Mouse (Mus musculus): ENCODE measurements around the gene Nrxn3. TPM values are rescaled to one million over a fixed set of nuclear protein-coding genes. Genes with fewer than 3 reads are reported as not detected.

The Nrxn3 gene
- polyA plus RNA-seq, 1 experiment from 2014 or later, result 79.7 TPM

DNA sequence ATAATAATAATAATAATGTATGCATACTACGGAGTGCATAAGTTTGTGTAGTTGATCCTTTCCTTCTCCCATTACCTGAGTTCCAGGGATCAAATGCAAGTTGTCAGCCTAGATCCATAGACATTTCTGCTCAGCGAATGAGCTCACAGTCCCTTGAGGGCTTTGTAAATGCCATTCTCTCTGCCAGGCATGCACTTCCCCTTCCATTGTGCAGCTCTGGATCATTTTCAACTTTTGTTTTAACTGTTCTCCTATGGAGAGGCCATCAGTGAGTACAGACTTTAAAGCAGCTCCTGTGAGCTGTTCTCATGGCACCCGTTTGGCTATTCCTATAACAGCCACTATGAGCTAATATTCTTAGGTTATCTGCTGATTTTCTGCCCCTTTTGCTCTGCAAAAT lies 536.2 kb downstream of the Nrxn3 start:
- H3K4me3 ChIP-seq, result no peak overlapping the region
- H3K36me3 ChIP-seq (ENCODE audit: poor library complexity, severe bottlenecking), result peaks cover 7% of the 10 kb centered on the region
- no peak overlapping the region for H3K4me2 ChIP-seq
- H3K9ac ChIP-seq, result no peak overlapping the region
- ATAC-seq, result peak; percentile 57; the same call in 1 of the 2 replicates
- H3K9me3 ChIP-seq (replicated peaks), result no peaks in the 10 kb centered on the region
- H3K27me3 ChIP-seq, result no peaks in the 10 kb centered on the region
- H3K27ac ChIP-seq, result peak overlapping the region; percentile 19; the same call in 1 of the 2 replicates
- 65% methylated on average over 3 of the region's 3 CpGs for WGBS
- peaks cover 12% of the 10 kb centered on the region; the same call in 1 of the 2 replicates for H3K4me1 ChIP-seq

DNA sequence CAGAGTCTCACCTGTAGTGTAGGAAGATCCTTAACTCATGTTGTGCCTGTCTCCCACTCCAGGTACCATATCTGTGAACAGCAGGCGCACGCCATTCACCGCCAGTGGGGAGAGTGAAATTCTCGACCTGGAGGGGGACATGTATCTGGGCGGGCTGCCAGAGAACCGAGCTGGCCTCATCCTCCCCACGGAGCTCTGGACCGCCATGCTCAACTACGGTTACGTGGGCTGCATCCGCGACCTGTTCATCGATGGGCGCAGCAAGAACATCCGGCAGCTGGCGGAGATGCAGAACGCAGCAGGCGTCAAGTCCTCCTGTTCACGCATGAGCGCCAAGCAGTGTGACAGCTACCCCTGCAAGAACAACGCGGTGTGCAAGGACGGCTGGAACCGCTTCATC lies 537.4 kb downstream of the Nrxn3 start:
- no peak overlapping the region for H3K27ac ChIP-seq
- no peak for ATAC-seq
- WGBS, result 91% methylated on average over 24 of the region's 24 CpGs
- H3K9ac ChIP-seq, result no peak overlapping the region
- no peaks in the 10 kb centered on the region for H3K9me3 ChIP-seq (replicated peaks)
- peaks cover 7% of the 10 kb centered on the region for H3K36me3 ChIP-seq (ENCODE audit: poor library complexity, severe bottlenecking)
- no peak overlapping the region for H3K4me3 ChIP-seq
- H3K27me3 ChIP-seq, result no peaks in the 10 kb centered on the region
- peaks cover 12% of the 10 kb centered on the region; the same call in 1 of the 2 replicates for H3K4me1 ChIP-seq
- no peak overlapping the region for H3K4me2 ChIP-seq

DNA sequence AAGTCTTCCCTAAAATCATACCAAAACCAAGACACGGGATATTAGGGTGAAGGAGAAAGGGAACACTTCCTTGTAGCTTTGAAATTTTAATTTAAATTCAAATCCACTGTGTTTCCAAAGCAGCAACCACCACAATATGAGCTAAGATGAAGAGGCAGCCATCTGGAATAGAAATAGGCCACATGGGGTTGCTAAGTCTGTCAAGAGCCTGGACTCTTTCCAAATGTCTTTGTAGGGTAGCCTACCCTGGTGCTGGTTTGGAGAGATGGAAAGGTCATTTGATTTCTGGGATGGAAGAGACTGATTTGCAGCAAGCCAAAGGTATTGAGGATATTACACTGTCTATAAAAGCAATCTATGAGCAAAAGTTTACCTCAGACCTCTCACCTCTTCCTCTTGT lies 539.6 kb downstream of the Nrxn3 start:
- 56% methylated on average over 1 of the region's 1 CpGs for WGBS
- no peak for ATAC-seq
- Histone ChIP-seq H3K27me3 (no peaks in the 10 kb centered on the region), H3K4me2 (no peak overlapping the region), H3K27ac (no peak overlapping the region), H3K4me3 (no peak overlapping the region), H3K9me3 (replicated peaks) (no peaks in the 10 kb centered on the region), H3K4me1 (peaks cover 12% of the 10 kb centered on the region; the same call in 1 of the 2 replicates), H3K9ac (no peak overlapping the region), H3K36me3 (ENCODE audit: poor library complexity, severe bottlenecking) (peaks cover 7% of the 10 kb centered on the region)

DNA sequence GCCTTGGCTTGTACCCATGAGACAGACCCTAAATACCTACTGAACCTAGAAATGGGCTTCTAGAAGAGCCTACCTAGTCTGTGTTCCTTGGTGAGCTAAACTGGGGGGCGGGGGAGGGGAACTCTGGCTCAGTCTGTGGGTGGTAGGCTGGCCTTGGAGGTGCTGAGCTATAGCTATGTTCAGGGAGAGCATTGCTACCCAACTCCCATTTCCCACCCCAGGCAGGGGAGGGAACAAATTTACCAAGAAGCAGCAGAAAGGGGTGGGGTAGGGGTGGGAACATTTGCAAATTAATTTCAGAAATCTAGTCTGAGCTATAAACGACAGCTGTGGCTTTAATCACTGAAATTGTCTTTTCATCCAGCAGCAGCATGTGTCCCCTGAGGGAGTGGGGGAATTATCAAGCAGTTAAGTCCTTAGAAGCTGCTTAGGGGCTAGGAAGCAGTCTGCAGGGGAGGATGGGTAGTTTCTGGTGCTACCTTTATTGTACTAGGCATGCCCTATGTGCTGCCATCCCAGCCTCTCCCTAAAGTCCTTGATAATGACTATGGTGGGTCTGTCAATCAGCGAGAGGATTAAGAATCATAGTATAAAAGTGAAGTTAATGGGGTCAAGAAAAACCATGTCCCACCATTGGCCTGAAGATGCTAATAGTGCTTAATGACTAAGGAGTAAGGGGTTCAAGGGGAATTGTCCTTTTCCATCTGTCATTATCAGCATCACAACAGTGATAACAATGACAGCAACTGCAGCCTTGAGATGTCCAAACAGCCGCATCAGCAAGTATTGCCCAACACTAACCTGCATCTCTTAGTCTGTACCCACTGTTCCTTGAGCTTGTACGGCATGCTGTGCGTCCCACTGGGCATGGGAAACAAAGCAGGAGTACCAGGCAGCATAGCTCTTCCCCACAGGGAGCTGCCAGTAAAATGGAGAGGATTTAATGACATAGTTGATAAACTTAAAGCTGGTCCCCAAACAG lies 560.0 kb downstream of the Nrxn3 start:
- no peak overlapping the region for H3K27ac ChIP-seq
- 53% methylated on average over 6 of the region's 6 CpGs for WGBS
- peak; percentile 41; the same call in 1 of the 2 replicates for ATAC-seq
- H3K9ac ChIP-seq, result no peak overlapping the region
- H3K4me3 ChIP-seq, result no peak overlapping the region
- H3K4me2 ChIP-seq, result no peak overlapping the region
- 0 out of 2 replicates have a peak, but pooled peaks cover 2% of the 10 kb centered on the region for H3K4me1 ChIP-seq
- H3K36me3 ChIP-seq (ENCODE audit: poor library complexity, severe bottlenecking), result no peaks in the 10 kb centered on the region
- H3K27me3 ChIP-seq, result no peaks in the 10 kb centered on the region
- H3K9me3 ChIP-seq (replicated peaks), result no peaks in the 10 kb centered on the region

DNA sequence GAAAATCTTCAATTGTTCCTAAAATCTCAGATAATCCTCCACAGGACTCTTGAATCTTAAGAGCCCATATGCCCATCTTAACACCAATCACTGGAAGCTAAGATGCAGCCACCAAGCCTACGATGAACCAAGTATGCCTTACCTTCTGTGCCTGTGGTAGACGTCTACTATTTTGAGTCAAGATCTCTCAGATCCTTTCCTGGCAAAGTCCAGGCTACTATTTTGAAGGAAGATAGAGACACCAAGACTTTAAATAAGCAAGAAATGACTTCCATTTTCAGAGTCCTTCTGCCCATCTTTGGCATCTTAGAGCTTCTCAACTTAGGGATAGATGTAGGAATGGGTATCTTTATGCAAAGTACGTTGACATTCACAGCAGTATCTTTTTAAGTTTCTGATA lies 561.7 kb downstream of the Nrxn3 start:
- no peak for ATAC-seq

DNA sequence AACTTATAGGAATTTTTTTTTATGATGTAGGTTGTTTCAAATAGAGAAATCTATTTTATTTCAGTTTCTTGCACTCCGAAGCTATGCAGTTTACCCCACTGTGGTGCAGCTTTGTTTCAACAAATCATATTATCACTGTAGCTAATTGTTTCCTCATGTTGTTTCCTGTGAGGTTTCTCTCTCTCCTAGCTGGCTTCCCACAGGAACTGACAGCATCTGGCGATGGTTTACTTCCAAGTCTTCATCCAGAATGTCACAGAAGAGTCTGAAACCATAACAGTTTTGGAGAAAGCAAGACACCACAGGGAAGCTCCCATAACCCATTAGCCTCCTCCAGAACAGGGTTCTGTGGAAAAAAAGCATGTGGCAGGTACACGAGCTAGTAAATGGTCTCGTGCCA lies 564.4 kb downstream of the Nrxn3 start:
- Histone ChIP-seq H3K4me1 (peaks cover 22% of the 10 kb centered on the region), H3K9ac (no peak overlapping the region), H3K9me3 (replicated peaks) (no peaks in the 10 kb centered on the region), H3K27me3 (no peaks in the 10 kb centered on the region), H3K27ac (no peak overlapping the region), H3K4me2 (no peak overlapping the region), H3K36me3 (ENCODE audit: poor library complexity, severe bottlenecking) (no peaks in the 10 kb centered on the region), H3K4me3 (no peak overlapping the region)
- no peak for ATAC-seq
- 76% methylated on average over 4 of the region's 4 CpGs for WGBS

More for the DNA sequence above, 561.7 kb downstream of the Nrxn3 start:
- Histone ChIP-seq H3K9ac (no peak overlapping the region), H3K4me3 (no peak overlapping the region), H3K36me3 (ENCODE audit: poor library complexity, severe bottlenecking) (no peaks in the 10 kb centered on the region), H3K27me3 (no peaks in the 10 kb centered on the region), H3K27ac (no peak overlapping the region), H3K4me2 (no peak overlapping the region), H3K4me1 (0 out of 2 replicates have a peak, but pooled peaks cover 2% of the 10 kb centered on the region), H3K9me3 (replicated peaks) (no peaks in the 10 kb centered on the region)
- WGBS, result 88% methylated on average over 3 of the region's 3 CpGs

DNA sequence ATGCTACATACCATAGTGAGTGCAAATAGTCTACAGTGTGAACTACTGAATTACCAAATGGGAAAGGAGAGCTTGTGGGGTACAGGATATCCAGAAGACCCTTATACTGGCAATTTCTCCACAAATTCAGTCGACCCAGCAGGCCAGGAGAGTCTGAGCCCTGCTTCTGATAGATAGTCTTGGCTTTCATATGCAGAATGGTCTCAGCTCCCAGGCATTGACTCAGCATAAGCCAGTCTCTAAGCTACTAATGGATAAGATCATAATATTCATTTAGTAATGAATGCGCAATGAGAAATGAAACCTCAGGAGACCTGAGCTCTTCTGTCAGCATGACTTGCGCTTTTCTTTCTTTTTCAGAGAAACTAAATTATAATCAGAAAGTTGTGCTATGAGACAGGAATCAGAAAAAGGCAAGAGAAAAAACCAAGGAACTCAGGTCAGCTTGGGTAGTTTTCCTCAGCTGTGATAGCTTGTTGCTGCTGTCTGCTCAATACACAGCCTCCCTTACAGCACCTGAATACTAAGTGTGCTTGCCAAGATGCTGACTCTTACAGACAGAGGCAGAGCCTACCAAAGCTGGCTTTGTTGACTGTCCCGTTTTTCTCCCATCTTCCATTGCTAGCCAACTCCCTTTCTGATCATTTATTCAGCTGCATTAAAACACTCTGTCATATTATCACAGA lies 567.1 kb downstream of the Nrxn3 start:
- H3K27ac ChIP-seq, result 0 out of 2 replicates have a peak overlapping the region, but pooled peaks have one; percentile 35
- no peak overlapping the region for H3K4me3 ChIP-seq
- H3K9ac ChIP-seq, result no peak overlapping the region
- ATAC-seq, result 0 out of 2 replicates have a peak, but pooled peaks have one; percentile 62
- no peaks in the 10 kb centered on the region for H3K27me3 ChIP-seq
- H3K9me3 ChIP-seq (replicated peaks), result no peaks in the 10 kb centered on the region
- H3K4me2 ChIP-seq, result no peak overlapping the region
- 59% methylated on average over 4 of the region's 4 CpGs for WGBS
- H3K4me1 ChIP-seq, result peaks cover 20% of the 10 kb centered on the region
- H3K36me3 ChIP-seq (ENCODE audit: poor library complexity, severe bottlenecking), result no peaks in the 10 kb centered on the region

DNA sequence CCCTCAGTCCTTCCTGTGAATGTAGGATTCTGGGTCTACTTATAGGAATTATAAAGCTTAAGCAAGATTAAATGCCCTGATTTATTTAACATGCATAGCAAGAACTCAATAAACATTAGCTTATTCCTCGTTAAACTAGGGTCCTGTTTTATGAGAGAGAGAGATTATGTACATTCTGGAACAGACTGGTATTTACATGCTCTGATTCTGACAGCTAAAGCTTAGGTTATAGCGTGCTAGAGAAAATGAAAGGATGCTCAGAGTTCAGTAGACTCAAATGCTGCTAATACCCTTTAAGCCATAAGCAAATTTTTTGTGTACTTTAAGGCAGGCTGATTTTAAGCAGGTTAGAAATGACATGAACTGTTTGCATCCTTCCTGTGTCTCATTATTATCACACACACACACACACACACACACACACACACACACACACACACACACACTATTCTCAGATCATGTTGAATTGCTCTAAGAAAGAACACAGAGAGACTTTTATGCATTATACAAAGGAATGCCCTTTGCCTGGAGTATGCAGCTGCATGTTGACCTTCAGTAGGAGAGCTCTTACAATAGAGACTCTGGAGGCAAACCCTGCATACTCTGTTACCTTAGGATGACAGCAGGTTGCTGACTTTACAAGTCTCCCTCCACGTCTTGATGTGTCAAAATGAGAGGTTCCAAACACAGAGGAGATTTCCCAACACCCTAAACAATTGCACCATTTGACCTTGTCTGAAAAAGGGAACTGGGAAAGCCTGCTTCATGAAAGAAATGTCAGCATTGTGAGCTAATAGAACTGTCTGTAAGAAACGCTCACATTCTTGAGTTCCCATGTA lies 568.3 kb downstream of the Nrxn3 start:
- H3K9me3 ChIP-seq (replicated peaks), result no peaks in the 10 kb centered on the region
- no peaks in the 10 kb centered on the region for H3K27me3 ChIP-seq
- no peak overlapping the region for H3K27ac ChIP-seq
- peak; percentile 33; the same call in 1 of the 2 replicates for ATAC-seq
- no peaks in the 10 kb centered on the region for H3K36me3 ChIP-seq (ENCODE audit: poor library complexity, severe bottlenecking)
- H3K4me3 ChIP-seq, result no peak overlapping the region
- WGBS, result 20% methylated on average over 4 of the region's 4 CpGs
- no peak overlapping the region for H3K9ac ChIP-seq
- H3K4me1 ChIP-seq, result peaks cover 20% of the 10 kb centered on the region
- no peak overlapping the region for H3K4me2 ChIP-seq

DNA sequence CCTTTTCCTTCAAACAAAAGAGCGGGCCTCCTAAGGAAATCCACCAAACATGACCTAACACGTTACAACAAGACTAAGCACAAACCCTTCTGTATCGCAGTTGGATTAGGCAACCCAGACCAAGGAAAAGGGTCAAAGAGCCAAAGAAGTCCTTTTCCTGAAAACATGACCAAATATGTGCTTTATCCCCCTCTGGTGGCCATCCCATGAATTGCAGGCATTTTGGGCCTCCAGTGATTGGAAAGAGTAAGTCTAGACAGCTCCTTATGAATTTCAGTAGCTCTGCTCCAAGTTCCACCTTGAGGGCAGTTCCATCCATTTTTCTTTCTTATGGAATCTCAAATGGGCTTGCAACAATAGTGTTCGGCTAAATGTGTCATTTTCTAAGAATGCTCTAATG lies 579.3 kb downstream of the Nrxn3 start:
- Histone ChIP-seq H3K36me3 (ENCODE audit: poor library complexity, severe bottlenecking) (no peaks in the 10 kb centered on the region), H3K4me3 (no peak overlapping the region), H3K27ac (no peak overlapping the region), H3K9me3 (replicated peaks) (no peaks in the 10 kb centered on the region), H3K4me1 (no peaks in the 10 kb centered on the region), H3K27me3 (no peaks in the 10 kb centered on the region), H3K9ac (no peak overlapping the region), H3K4me2 (no peak overlapping the region)
- ATAC-seq, result peak; percentile 50; the same call in 1 of the 2 replicates
- 43% methylated on average over 4 of the region's 4 CpGs for WGBS

DNA sequence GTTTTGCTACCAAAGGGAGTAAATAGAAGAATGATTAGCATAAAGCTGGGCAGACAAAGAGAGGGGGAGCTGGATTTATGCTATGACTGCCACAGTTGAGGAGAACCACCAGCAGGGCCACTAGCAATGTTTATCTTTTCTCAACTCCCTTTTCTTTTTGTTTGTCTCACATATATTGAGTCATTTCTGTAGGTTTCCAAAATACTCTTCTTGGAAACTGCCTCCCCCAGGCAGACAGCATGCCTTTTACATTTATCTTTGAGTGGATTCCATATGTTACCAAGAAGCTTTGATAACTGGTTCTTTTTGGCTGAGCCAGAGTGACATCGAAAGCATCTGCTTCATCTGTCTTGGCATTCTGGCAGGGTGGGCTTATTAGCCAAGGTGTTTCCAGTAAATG lies 587.5 kb downstream of the Nrxn3 start:
- WGBS, result 91% methylated on average over 1 of the region's 1 CpGs
- no peak overlapping the region for H3K9ac ChIP-seq
- no peak overlapping the region for H3K4me3 ChIP-seq
- no peak overlapping the region for H3K4me2 ChIP-seq
- no peak overlapping the region for H3K27ac ChIP-seq
- 0 out of 2 replicates have a peak, but pooled peaks cover 3% of the 10 kb centered on the region for H3K4me1 ChIP-seq
- ATAC-seq, result no peak
- no peaks in the 10 kb centered on the region for H3K9me3 ChIP-seq (replicated peaks)
- H3K36me3 ChIP-seq (ENCODE audit: poor library complexity, severe bottlenecking), result no peaks in the 10 kb centered on the region
- H3K27me3 ChIP-seq, result no peaks in the 10 kb centered on the region

DNA sequence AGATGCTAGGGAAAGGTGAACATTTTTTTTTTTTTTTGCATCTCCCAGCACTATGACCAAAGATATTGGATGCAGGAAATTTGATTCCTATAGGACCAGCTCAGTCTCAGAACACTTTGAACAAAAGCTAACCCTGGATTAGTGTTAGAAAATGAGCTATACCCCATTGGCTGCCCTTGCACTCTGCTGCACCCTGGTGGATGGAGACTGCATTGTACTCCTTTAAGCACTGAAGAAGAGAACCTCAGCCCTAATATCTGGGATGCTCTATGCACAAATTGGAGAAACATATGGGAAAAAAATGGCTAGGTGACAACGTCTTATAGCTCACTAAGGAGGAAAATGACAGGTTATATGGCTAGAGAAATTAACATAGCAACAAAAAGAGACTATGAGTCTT lies 589.9 kb downstream of the Nrxn3 start:
- 41% methylated on average over 1 of the region's 1 CpGs for whole genome bisulfite sequencing
- Histone ChIP-seq H3K9ac (no peak overlapping the region), H3K9me3 (replicated peaks) (no peaks in the 10 kb centered on the region), H3K4me3 (no peak overlapping the region), H3K27me3 (no peaks in the 10 kb centered on the region), H3K4me1 (0 out of 2 replicates have a peak, but pooled peaks cover 3% of the 10 kb centered on the region), H3K4me2 (no peak overlapping the region), H3K27ac (no peak overlapping the region), H3K36me3 (ENCODE audit: poor library complexity, severe bottlenecking) (no peaks in the 10 kb centered on the region)
- ATAC-seq, result no peak
